Mouse (Mus musculus) bone marrow, adult 2 months (tissue): ENCODE results near the gene Tent4a.

Source experiments
- CTCF ChIP-seq: fragments of 200-500 bp; IDR thresholded peaks from 2 replicates; pipeline ENCODE4 v1.5.1; 2011; ENCODE audit warnings: low read length, control low read depth; ENCODE audit not compliant: control insufficient read depth, insufficient read depth
- POLR2A ChIP-seq: fragments of 200-500 bp; IDR thresholded peaks from 2 replicates; pipeline ENCODE4 v1.6.1; 2011; ENCODE audit warnings: low read depth, mild to moderate bottlenecking, control low read depth, low read length, borderline replicate concordance; ENCODE audit not compliant: control insufficient read depth

DNA sequence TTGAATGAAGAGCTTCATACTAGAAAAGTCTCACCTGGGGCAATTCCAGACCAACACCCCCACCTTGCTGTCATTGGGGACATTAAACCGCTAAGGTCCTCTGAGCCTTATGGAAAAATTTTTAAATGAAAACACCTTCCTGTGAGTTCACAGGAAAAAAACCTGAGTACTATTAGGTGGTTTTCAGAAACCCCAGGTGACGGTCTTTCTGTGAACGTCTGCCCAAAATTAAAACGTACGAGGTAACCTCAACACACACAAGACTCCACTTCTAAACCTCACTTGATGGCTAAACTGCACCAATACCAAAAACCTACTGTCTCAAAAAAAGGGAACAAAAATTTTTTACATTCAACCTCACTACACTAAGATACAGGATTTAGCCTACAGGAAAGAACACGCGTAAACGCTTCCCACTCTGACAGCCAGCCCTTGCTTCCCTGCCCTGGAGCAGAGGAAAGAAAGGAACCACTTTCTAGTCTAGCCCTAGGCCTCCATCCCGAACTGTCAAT is 1.5 kb downstream of the Tent4a start:
- TF ChIP-seq CTCF (no peak), POLR2A (no peak)
